Mouse (Mus musculus): ENCODE data around the gene Tpte. TPM values are rescaled to one million over a fixed set of nuclear protein-coding genes. Genes with fewer than 3 reads are reported as not detected.

Gene Tpte
- polyA plus RNA-seq, 1 experiment from 2014 or later: not detected

DNA sequence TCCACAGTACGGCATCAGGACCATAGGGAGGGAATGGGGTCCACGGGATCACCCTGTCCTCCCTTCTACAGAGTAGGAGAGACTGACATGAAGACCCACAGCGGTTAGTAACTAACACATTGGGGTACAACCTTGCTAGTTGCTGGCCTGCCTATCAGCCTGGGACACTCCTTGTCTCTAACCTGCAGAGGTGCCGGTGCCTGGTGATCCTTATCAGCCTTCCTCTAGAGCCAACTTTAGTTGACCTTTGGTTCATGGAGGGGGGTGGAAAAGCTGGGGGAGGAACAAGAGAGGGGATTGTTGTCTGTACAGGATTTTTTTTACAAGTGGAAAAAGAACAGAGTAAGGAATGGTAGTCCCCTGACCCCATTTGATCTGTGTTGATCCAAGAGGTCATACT is 111.2 kb downstream of the Tpte start:
- 61% methylated on average over 4 of the region's 4 CpGs for WGBS

GRCm38 (mm10) chr8:22395256-22395655 is 112.0 kb downstream of the Tpte start:
- ATAC-seq (ENCODE audit: insufficient number of reproducible peaks, insufficient read depth, low FRiP score, low read depth): no peak
- Histone ChIP-seq H3K27me3 (ENCODE audit: control insufficient read depth, insufficient read depth, low read length) (no peaks in the 10 kb centered on the region), H3K9me3 (ENCODE audit: control insufficient read depth, low read length) (no peaks in the 10 kb centered on the region), H3K9ac (ENCODE audit: low read length) (no peak overlapping the region), H3K36me3 (ENCODE audit: control insufficient read depth, insufficient read depth, low read length) (peaks cover 15% of the 10 kb centered on the region), H3K4me1 (ENCODE audit: control insufficient read depth in 2 of 2, insufficient read depth in 2 of 2, low read length in 2 of 2) (0 out of 4 replicates have a peak, but pooled peaks cover 2 to 10% of the 10 kb centered on the region in 2 experiments), H3K4me3 (ENCODE audit: control insufficient read depth in 1 of 2, insufficient read depth in 1 of 2, low read depth in 1 of 2, low read length in 2 of 2) (no peak overlapping the region), H3K27ac (replicated peaks in 1 of 2; ENCODE audit: control insufficient read depth in 1 of 2, insufficient read depth in 1 of 2, low read depth in 2 of 2, low read length in 2 of 2) (no peak overlapping the region), H3K4me2 (ENCODE audit: low read length) (no peak overlapping the region)
- WGBS: 94% methylated on average over 8 of the region's 8 CpGs

More for the DNA sequence above, 111.2 kb downstream of the Tpte start:
- Histone ChIP-seq H3K9ac (ENCODE audit: low read length) (no peak overlapping the region), H3K36me3 (ENCODE audit: control insufficient read depth, insufficient read depth, low read length) (peaks cover 20% of the 10 kb centered on the region), H3K4me1 (ENCODE audit: control insufficient read depth in 2 of 2, insufficient read depth in 2 of 2, low read length in 2 of 2) (0 out of 4 replicates have a peak, but pooled peaks cover 2 to 10% of the 10 kb centered on the region in 2 experiments), H3K27me3 (ENCODE audit: control insufficient read depth, insufficient read depth, low read length) (no peaks in the 10 kb centered on the region), H3K9me3 (ENCODE audit: control insufficient read depth, low read length) (no peaks in the 10 kb centered on the region), H3K27ac (replicated peaks in 1 of 2; ENCODE audit: control insufficient read depth in 1 of 2, insufficient read depth in 1 of 2, low read depth in 2 of 2, low read length in 2 of 2) (no peak overlapping the region), H3K4me2 (ENCODE audit: low read length) (no peak overlapping the region), H3K4me3 (ENCODE audit: control insufficient read depth in 1 of 2, insufficient read depth in 1 of 2, low read depth in 1 of 2, low read length in 2 of 2) (no peak overlapping the region)
- no peak for ATAC-seq (ENCODE audit: insufficient number of reproducible peaks, insufficient read depth, low FRiP score, low read depth)

GRCm38 (mm10) chr8:22397811-22398141 is 114.5 kb downstream of the Tpte start:
- Histone ChIP-seq H3K27me3 (ENCODE audit: control insufficient read depth, insufficient read depth, low read length) (no peaks in the 10 kb centered on the region), H3K4me3 (ENCODE audit: control insufficient read depth in 1 of 2, insufficient read depth in 1 of 2, low read depth in 1 of 2, low read length in 2 of 2) (peak overlapping the region; percentile 62 to 85), H3K9me3 (ENCODE audit: control insufficient read depth, low read length) (no peaks in the 10 kb centered on the region), H3K27ac (replicated peaks in 1 of 2; ENCODE audit: control insufficient read depth in 1 of 2, insufficient read depth in 1 of 2, low read depth in 2 of 2, low read length in 2 of 2) (peak overlapping the region in 1 of 2 experiments; percentile 85; a peak in 2 of 4 replicates), H3K4me2 (ENCODE audit: low read length) (peak overlapping the region; percentile 91), H3K9ac (ENCODE audit: low read length) (peak overlapping the region; percentile 87), H3K4me1 (ENCODE audit: control insufficient read depth in 2 of 2, insufficient read depth in 2 of 2, low read length in 2 of 2) (0 out of 4 replicates have a peak, but pooled peaks cover 2 to 10% of the 10 kb centered on the region in 2 experiments), H3K36me3 (ENCODE audit: control insufficient read depth, insufficient read depth, low read length) (peaks cover 5% of the 10 kb centered on the region; the same call in 1 of the 2 replicates)
- ATAC-seq (ENCODE audit: insufficient number of reproducible peaks, insufficient read depth, low FRiP score, low read depth): no peak
- under 1% methylated on average over 13 of the region's 13 CpGs for WGBS

DNA sequence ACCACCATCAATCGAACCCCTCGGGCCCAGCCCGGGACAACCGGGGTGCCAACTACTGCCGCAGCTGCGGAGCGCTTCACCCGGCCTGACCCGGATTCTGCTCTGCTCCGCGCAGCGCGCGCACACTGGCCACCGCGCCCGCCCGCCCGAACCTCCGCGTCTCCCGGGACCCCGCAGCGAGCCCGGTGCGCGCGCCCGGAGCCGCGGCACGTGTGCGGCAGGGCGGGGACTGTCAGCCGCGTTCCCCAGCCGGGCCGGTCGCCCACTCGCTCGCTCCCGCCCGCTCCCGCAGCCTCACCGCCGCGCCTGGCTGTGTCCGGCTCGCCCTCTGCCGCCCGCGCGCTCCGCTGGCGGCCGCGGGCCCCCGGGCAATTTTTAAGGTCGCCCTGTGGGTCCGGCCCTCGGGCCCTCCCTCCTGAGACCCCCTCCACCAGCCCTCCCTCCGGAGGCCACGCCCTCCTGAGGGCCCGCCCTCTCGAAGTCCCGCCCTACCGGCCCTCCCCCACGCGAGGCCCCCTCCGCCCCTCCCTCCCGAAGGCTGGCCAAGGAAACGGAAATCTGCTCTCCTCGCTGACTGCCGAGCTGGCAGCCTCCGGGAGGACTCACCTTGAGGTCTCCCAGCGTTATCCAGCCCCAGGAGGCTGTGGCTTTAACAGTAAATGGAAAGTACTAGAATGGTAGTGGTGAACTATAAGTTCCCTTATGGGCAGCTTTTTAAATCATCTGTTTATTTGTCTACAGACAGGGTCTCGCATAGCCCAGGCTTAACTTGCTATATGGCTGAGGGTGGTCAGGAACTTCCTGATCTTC is 115.1 kb downstream of the Tpte start, which contains the start of gene Slc25a15:
Gene Slc25a15 (minus strand): TSS at position 456 of the 810 bp plus-strand sequence.
- peak; percentile 92 for ATAC-seq (ENCODE audit: insufficient number of reproducible peaks, insufficient read depth, low FRiP score, low read depth)
- Histone ChIP-seq H3K9ac (ENCODE audit: low read length) (peak within 1 kb of the TSS; percentile 87), H3K27me3 (ENCODE audit: control insufficient read depth, insufficient read depth, low read length) (no peaks in the 10 kb centered on the region), H3K4me1 (ENCODE audit: control insufficient read depth in 2 of 2, insufficient read depth in 2 of 2, low read length in 2 of 2) (0 out of 4 replicates have a peak, but pooled peaks cover 2 to 10% of the 10 kb centered on the region in 2 experiments), H3K27ac (replicated peaks in 1 of 2; ENCODE audit: control insufficient read depth in 1 of 2, insufficient read depth in 1 of 2, low read depth in 2 of 2, low read length in 2 of 2) (peak within 1 kb of the TSS; percentile 81 to 85), H3K9me3 (ENCODE audit: control insufficient read depth, low read length) (no peaks in the 10 kb centered on the region), H3K4me2 (ENCODE audit: low read length) (peak within 1 kb of the TSS; percentile 91), H3K4me3 (ENCODE audit: control insufficient read depth in 1 of 2, insufficient read depth in 1 of 2, low read depth in 1 of 2, low read length in 2 of 2) (peak within 1 kb of the TSS; percentile 62 to 85), H3K36me3 (ENCODE audit: control insufficient read depth, insufficient read depth, low read length) (no peaks in the 10 kb centered on the region; the same call in 1 of the 2 replicates)
- WGBS: under 1% methylated on average over 67 of the region's 77 CpGs

GRCm38 (mm10) chr8:22399285-22399880 is 116.1 kb downstream of the Tpte start:
- Histone ChIP-seq H3K9me3 (ENCODE audit: control insufficient read depth, low read length) (no peaks in the 10 kb centered on the region), H3K4me3 (ENCODE audit: control insufficient read depth in 1 of 2, insufficient read depth in 1 of 2, low read depth in 1 of 2, low read length in 2 of 2) (peak overlapping the region; percentile 62 to 85; a peak in 3 of 4 replicates), H3K27me3 (ENCODE audit: control insufficient read depth, insufficient read depth, low read length) (no peaks in the 10 kb centered on the region), H3K4me2 (ENCODE audit: low read length) (peak overlapping the region; percentile 91), H3K36me3 (ENCODE audit: control insufficient read depth, insufficient read depth, low read length) (no peaks in the 10 kb centered on the region), H3K27ac (replicated peaks in 1 of 2; ENCODE audit: control insufficient read depth in 1 of 2, insufficient read depth in 1 of 2, low read depth in 2 of 2, low read length in 2 of 2) (peak overlapping the region in 1 of 2 experiments; percentile 85; a peak in 1 of 4 replicates), H3K4me1 (ENCODE audit: control insufficient read depth in 2 of 2, insufficient read depth in 2 of 2, low read length in 2 of 2) (0 out of 4 replicates have a peak, but pooled peaks cover 2 to 10% of the 10 kb centered on the region in 2 experiments), H3K9ac (ENCODE audit: low read length) (peak overlapping the region; percentile 87)
- WGBS: 82% methylated on average over 8 of the region's 8 CpGs
- ATAC-seq (ENCODE audit: insufficient number of reproducible peaks, insufficient read depth, low FRiP score, low read depth): no peak

- Histone ChIP-seq H3K27ac (replicated peaks in 1 of 2; ENCODE audit: control insufficient read depth in 1 of 2, insufficient read depth in 1 of 2, low read depth in 2 of 2, low read length in 2 of 2) (no peak overlapping the region), H3K9ac (ENCODE audit: low read length) (no peak overlapping the region), H3K9me3 (ENCODE audit: control insufficient read depth, low read length) (no peaks in the 10 kb centered on the region), H3K4me1 (ENCODE audit: control insufficient read depth in 2 of 2, insufficient read depth in 2 of 2, low read length in 2 of 2) (0 out of 4 replicates have a peak, but pooled peaks cover 2 to 10% of the 10 kb centered on the region in 2 experiments), H3K4me3 (ENCODE audit: control insufficient read depth in 1 of 2, insufficient read depth in 1 of 2, low read depth in 1 of 2, low read length in 2 of 2) (no peak overlapping the region), H3K4me2 (ENCODE audit: low read length) (no peak overlapping the region), H3K27me3 (ENCODE audit: control insufficient read depth, insufficient read depth, low read length) (no peaks in the 10 kb centered on the region), H3K36me3 (ENCODE audit: control insufficient read depth, insufficient read depth, low read length) (no peaks in the 10 kb centered on the region)
- 79% methylated on average over 4 of the region's 4 CpGs for WGBS
- ATAC-seq (ENCODE audit: insufficient number of reproducible peaks, insufficient read depth, low FRiP score, low read depth): no peak
Observed at GRCm38 (mm10) chr8:22400593-22400992, 117.4 kb downstream of the Tpte start.

GRCm38 (mm10) chr8:22403235-22403634 is 120.0 kb downstream of the Tpte start:
- H3K9ac ChIP-seq (ENCODE audit: low read length): no peak overlapping the region
- no peak overlapping the region for H3K27ac ChIP-seq (replicated peaks in 1 of 2; ENCODE audit: control insufficient read depth in 1 of 2, insufficient read depth in 1 of 2, low read depth in 2 of 2, low read length in 2 of 2)
- H3K36me3 ChIP-seq (ENCODE audit: control insufficient read depth, insufficient read depth, low read length): no peaks in the 10 kb centered on the region
- no peaks in the 10 kb centered on the region for H3K27me3 ChIP-seq (ENCODE audit: control insufficient read depth, insufficient read depth, low read length)
- WGBS: 90% methylated on average over 2 of the region's 2 CpGs
- ATAC-seq (ENCODE audit: insufficient number of reproducible peaks, insufficient read depth, low FRiP score, low read depth): no peak
- H3K9me3 ChIP-seq (ENCODE audit: control insufficient read depth, low read length): no peaks in the 10 kb centered on the region
- H3K4me1 ChIP-seq (ENCODE audit: control insufficient read depth in 2 of 2, insufficient read depth in 2 of 2, low read length in 2 of 2): 0 out of 4 replicates have a peak, but pooled peaks cover 2 to 3% of the 10 kb centered on the region in 2 experiments
- no peak overlapping the region for H3K4me3 ChIP-seq (ENCODE audit: control insufficient read depth in 1 of 2, insufficient read depth in 1 of 2, low read depth in 1 of 2, low read length in 2 of 2)
- H3K4me2 ChIP-seq (ENCODE audit: low read length): no peak overlapping the region
